In the genomic region with DNA sequence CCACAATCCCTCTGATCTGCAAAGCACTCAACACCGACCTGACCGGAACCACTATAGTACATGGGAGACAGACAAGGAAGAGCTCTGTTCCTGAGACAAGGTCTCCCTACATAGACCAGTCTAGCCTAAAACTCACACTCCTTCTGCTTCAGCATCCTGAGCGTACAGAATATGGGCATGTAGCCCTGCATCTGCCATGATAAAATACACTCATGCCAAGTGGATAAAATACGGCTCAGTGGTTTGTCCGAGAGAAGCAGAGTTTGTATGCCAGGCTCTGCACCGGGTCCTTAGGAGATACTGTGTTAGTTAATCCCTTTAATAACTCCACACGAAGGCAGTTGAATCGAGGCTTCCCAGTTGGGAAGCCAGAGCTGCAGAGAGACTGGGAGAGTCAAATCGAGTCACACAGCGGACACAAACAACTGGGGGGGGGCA, we compare ENCODE assay signal across 9 mouse cellular contexts. TPM values are rescaled to one million over a fixed set of nuclear protein-coding genes. Genes with fewer than 3 reads are reported as not detected.
A peak's percentile ranks its signal among the peaks of the same experiment; 100 is the strongest.
DNase-seq lines count a peak whose midpoint lies in the region; ATAC-seq lines count a peak whose summit lies in the region.
"Had no signal": no experiment of that assay in that cellular context is flagged by ENCODE, and none has a peak within 500 bp of the region (broad histone marks: within the 10 kb centered on the region; RNA-seq: fewer than 3 reads in every experiment).

No protein-coding gene starts in this region.

- 52% methylated on average over 10 of the region's 10 CpGs for WGBS in lung, embryonic 15.5 days
- WGBS in limb, embryonic 11.5 days, result 16% methylated on average over 10 of the region's 10 CpGs
- WGBS in stomach, embryonic 15.5 days, result 41% methylated on average over 10 of the region's 10 CpGs

- no peaks in the 10 kb centered on the region for H3K9me3 ChIP-seq in lung, embryonic 15.5 days
- no peaks in the 10 kb centered on the region for H3K9me3 ChIP-seq in limb, embryonic 11.5 days (ENCODE audit: control insufficient read depth, low read length)
- no peaks in the 10 kb centered on the region for H3K9me3 ChIP-seq in stomach, embryonic 15.5 days

- no peaks in the 10 kb centered on the region for H3K36me3 ChIP-seq in lung, embryonic 15.5 days
- no peaks in the 10 kb centered on the region for H3K36me3 ChIP-seq in limb, embryonic 11.5 days (ENCODE audit: control insufficient read depth, insufficient read depth, low read length)
- no peaks in the 10 kb centered on the region for H3K36me3 ChIP-seq in stomach, embryonic 15.5 days

- peaks cover 15% of the 10 kb centered on the region for H3K4me1 ChIP-seq in lung, embryonic 15.5 days
- H3K4me1 ChIP-seq in limb, embryonic 11.5 days (ENCODE audit: control insufficient read depth, insufficient read depth, low read length), result peaks cover 31% of the 10 kb centered on the region
- peaks cover 5% of the 10 kb centered on the region for H3K4me1 ChIP-seq in stomach, embryonic 15.5 days

- no peak overlapping the region for H3K4me3 ChIP-seq in lung, embryonic 15.5 days
- H3K4me3 ChIP-seq in limb, embryonic 11.5 days (ENCODE audit: low read depth, low read length), result no peak overlapping the region
- no peak overlapping the region for H3K4me3 ChIP-seq in stomach, embryonic 15.5 days (replicated peaks)

- ATAC-seq in lung, embryonic 15.5 days (ENCODE audit: borderline replicate concordance, extremely low read depth, low FRiP score, low TSS enrichment), result no peak
- ATAC-seq in limb, embryonic 11.5 days (ENCODE audit: insufficient number of reproducible peaks, low FRiP score, low TSS enrichment, low read depth), result no peak
- ATAC-seq in stomach, embryonic 15.5 days (ENCODE audit: insufficient read depth, low FRiP score, low read depth), result no peak
- no peak for ATAC-seq in inflammation-experienced regulatory T-cells, adult 6 months

- peak overlapping the region; percentile 75 for H3K27ac ChIP-seq in lung, embryonic 15.5 days
- H3K27ac ChIP-seq in limb, embryonic 11.5 days (replicated peaks; ENCODE audit: low read depth, low read length), result peak overlapping the region; percentile 98
- H3K27ac ChIP-seq in stomach, embryonic 15.5 days, result peak overlapping the region; percentile 85

- H3K4me2 ChIP-seq in lung, embryonic 15.5 days, result peak overlapping the region; percentile 55
- peak overlapping the region; percentile 27 for H3K4me2 ChIP-seq in limb, embryonic 11.5 days (ENCODE audit: low read depth, severe bottlenecking)
- H3K4me2 ChIP-seq in stomach, embryonic 15.5 days, result peak overlapping the region; percentile 39

- peak; percentile 62 to 65 for DNase-seq in cerebellum, postnatal 10 days
- DNase-seq in cerebellum, adult 8-10 months, result no peak
- DNase-seq in lung, postnatal 14 days, result no peak
- peak; percentile 59 for DNase-seq in limb, embryonic 11.5 days (ENCODE audit: low spot score)
- DNase-seq in cerebellum, postnatal 36 days, result no peak
- DNase-seq: cerebellum, adult 11-12 months had no signal

- H3K9ac ChIP-seq in lung, embryonic 15.5 days, result peak overlapping the region; percentile 24; the same call in 1 of the 2 replicates
- H3K9ac ChIP-seq in limb, embryonic 11.5 days (ENCODE audit: low read length), result peak overlapping the region; percentile 13; the same call in 1 of the 2 replicates
- H3K9ac ChIP-seq in stomach, embryonic 15.5 days, result no peak overlapping the region

- H3K27me3 ChIP-seq in lung, embryonic 15.5 days, result no peaks in the 10 kb centered on the region
- H3K27me3 ChIP-seq in limb, embryonic 11.5 days (ENCODE audit: control insufficient read depth, insufficient read depth, low read length), result no peaks in the 10 kb centered on the region
- H3K27me3 ChIP-seq in stomach, embryonic 15.5 days (replicated peaks), result no peaks in the 10 kb centered on the region

RNA-seq across cellular contexts. Expression of gene Ubash3b, which starts 50.4 kb away (rescaled TPM):
- 5.5 and 6.3 TPM in 2 replicates for polyA plus RNA-seq in lung, embryonic 15.5 days (2015; fragmentation: Nextera tagmentation; extraction: Ambion mirVana)
- polyA plus RNA-seq in limb, embryonic 11.5 days (2014; fragmentation: Nextera tagmentation; extraction: Ambion mirVana), result 6.6 and 8.2 TPM in 2 replicates
- 3.9 and 4.0 TPM in 2 replicates for polyA plus RNA-seq in stomach, embryonic 15.5 days (2015; fragmentation: Nextera tagmentation; extraction: Ambion mirVana)
- 10 to 100 TPM; 18.8 to 20.6 (median 20.2) TPM for polyA plus RNA-seq in inflammation-experienced regulatory T-cells, adult 6 months (2017; shearing (Covaris generic))

Comparison
In these comparisons a context has a peak if more than half of its experiments do, and no peak if none do; other contexts are left out.
1. DNase-seq: peak in cerebellum, postnatal 10 days (2 of 2) and limb, embryonic 11.5 days (single experiment); none in cerebellum, adult 8-10 months (single experiment), lung, postnatal 14 days (single experiment) and cerebellum, postnatal 36 days (0 of 2).
2. Peak in every context shown above with its lines, with median percentiles within 50 percentile points of each other: H3K27ac ChIP-seq and H3K4me2 ChIP-seq.